Mouse (Mus musculus) CD4-positive, CD25-positive, alpha-beta regulatory T cell, adult 9 weeks (primary cell): ENCODE results near the gene Magi2. TPM values are rescaled to one million over a fixed set of nuclear protein-coding genes. Genes with fewer than 3 reads are reported as not detected.

Experiments used
- polyA plus RNA-seq: library from polyadenylated mRNA; unstranded; fragments of 100-300 nt; shearing (Covaris generic); gene quantifications from one replicate; pipeline ENCODE4 v1.2.1, GENCODE M21; 2017

Magi2 gene
- polyA plus RNA-seq: 0.20 TPM

GRCm38 (mm10) chr5:19226866-19227243 lies at the start of gene Magi2:
Gene Magi2, plus strand, starts transcription at chr5:19227036.

